Mouse (Mus musculus): ENCODE measurements around the gene Rpl36. TPM values are rescaled to one million over a fixed set of nuclear protein-coding genes. Genes with fewer than 3 reads are reported as not detected.

Rpl36 gene
- polyA plus RNA-seq, 2 experiments: 1,322 to 1,886 TPM

DNA sequence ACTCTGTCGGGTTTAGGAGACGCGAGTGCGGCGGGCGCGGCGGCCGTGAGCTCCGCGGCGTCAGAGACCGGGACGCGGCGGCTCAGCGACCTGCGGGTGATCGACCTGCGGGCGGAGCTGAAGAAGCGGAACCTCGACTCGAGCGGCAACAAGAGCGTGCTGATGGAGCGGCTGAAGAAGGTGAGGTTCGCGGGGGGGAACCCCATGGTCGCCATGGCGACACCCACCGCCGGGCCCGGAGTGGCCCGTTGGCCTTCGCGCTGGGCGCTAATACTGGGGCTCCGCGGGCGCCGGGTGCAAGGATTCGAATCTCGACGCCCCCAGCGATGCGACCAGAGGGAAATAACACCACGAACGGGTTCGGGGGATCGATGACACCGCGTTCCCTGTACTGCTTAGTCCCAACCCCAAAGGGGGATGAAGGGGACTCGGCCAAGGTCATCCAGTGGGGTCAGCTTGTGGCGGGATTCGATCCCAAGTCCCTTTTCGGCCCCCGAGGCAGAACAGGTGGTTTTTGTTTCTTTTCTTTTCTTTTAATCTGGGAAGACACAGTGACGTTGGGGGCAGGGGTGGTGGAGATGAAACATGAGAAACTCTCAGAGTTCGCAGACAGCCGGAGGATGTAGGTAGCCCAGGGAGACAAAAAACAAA is 27.9 kb upstream of the Rpl36 start:
- DNase-seq (ENCODE audit: low read depth in 3 of 3, low spot score in 3 of 3): peak in 1 of 3 experiments; percentile 31
- H3K9ac ChIP-seq (replicated peaks): peak overlapping the region; percentile 88
- no peaks in the 10 kb centered on the region for H3K27me3 ChIP-seq (ENCODE audit: control insufficient read depth, insufficient read depth, low read length)
- no peak for TF ChIP-seq EP300 (IDR thresholded peaks at IDR 0.05; ENCODE audit: low read depth)
- TF ChIP-seq CTCF (IDR thresholded peaks at IDR 0.05; ENCODE audit: low read depth): no peak
- peaks cover 61% of the 10 kb centered on the region for H3K36me3 ChIP-seq (replicated peaks; ENCODE audit: control insufficient read depth, insufficient read depth, low read depth)
- peaks cover 14 to 29% of the 10 kb centered on the region in 2 experiments for H3K4me1 ChIP-seq (replicated peaks; ENCODE audit: control insufficient read depth in 2 of 2, insufficient read depth in 2 of 2, low read length in 1 of 2)
- H3K4me3 ChIP-seq (ENCODE audit: insufficient read depth in 1 of 2, low read depth in 2 of 2, low read length in 2 of 2): peak overlapping the region; percentile 77 to 100
- H3K9me3 ChIP-seq (ENCODE audit: control insufficient read depth, low read length): no peaks in the 10 kb centered on the region
- H3K27ac ChIP-seq: peak overlapping the region; percentile 83
- WGBS (ENCODE audit: insufficient replicate concordance): under 1% methylated on average over 61 of the region's 61 CpGs
- H3K4me2 ChIP-seq (ENCODE audit: low read depth): peak overlapping the region; percentile 92
- ATAC-seq (ENCODE audit: insufficient read depth): peak; percentile 8; the same call in 1 of the 2 replicates

- no peak for TF ChIP-seq CTCF (IDR thresholded peaks at IDR 0.05; ENCODE audit: low read depth)
- no peak for TF ChIP-seq EP300 (IDR thresholded peaks at IDR 0.05; ENCODE audit: low read depth)
- WGBS (ENCODE audit: insufficient replicate concordance): 82% methylated on average over 1 of the region's 1 CpGs
- Histone ChIP-seq H3K4me2 (ENCODE audit: low read depth) (no peak overlapping the region), H3K4me1 (replicated peaks; ENCODE audit: control insufficient read depth in 2 of 2, insufficient read depth in 2 of 2, low read length in 1 of 2) (peaks cover 14 to 19% of the 10 kb centered on the region in 2 experiments), H3K27me3 (ENCODE audit: control insufficient read depth, insufficient read depth, low read length) (no peaks in the 10 kb centered on the region), H3K9me3 (ENCODE audit: control insufficient read depth, low read length) (no peaks in the 10 kb centered on the region), H3K27ac (no peak overlapping the region), H3K9ac (replicated peaks) (no peak overlapping the region), H3K36me3 (replicated peaks; ENCODE audit: control insufficient read depth, insufficient read depth, low read depth) (peaks cover 61% of the 10 kb centered on the region), H3K4me3 (ENCODE audit: insufficient read depth in 1 of 2, low read depth in 2 of 2, low read length in 2 of 2) (no peak overlapping the region)
- no peak for DNase-seq (ENCODE audit: low read depth in 3 of 3, low spot score in 3 of 3)
- no peak for ATAC-seq (ENCODE audit: insufficient read depth)
These were observed 25.4 kb upstream of the Rpl36 start for GRCm38 (mm10) chr17:56587773-56588172.

- no peak for TF ChIP-seq CTCF (IDR thresholded peaks at IDR 0.05; ENCODE audit: low read depth)
- no peak for TF ChIP-seq EP300 (IDR thresholded peaks at IDR 0.05; ENCODE audit: low read depth)
- Histone ChIP-seq H3K4me2 (ENCODE audit: low read depth) (no peak overlapping the region), H3K9me3 (ENCODE audit: control insufficient read depth, low read length) (no peaks in the 10 kb centered on the region), H3K4me1 (replicated peaks; ENCODE audit: control insufficient read depth in 2 of 2, insufficient read depth in 2 of 2, low read length in 1 of 2) (peaks cover 8 to 13% of the 10 kb centered on the region in 2 experiments), H3K27ac (no peak overlapping the region), H3K36me3 (replicated peaks; ENCODE audit: control insufficient read depth, insufficient read depth, low read depth) (peaks cover 70% of the 10 kb centered on the region), H3K4me3 (ENCODE audit: insufficient read depth in 1 of 2, low read depth in 2 of 2, low read length in 2 of 2) (no peak overlapping the region), H3K9ac (replicated peaks) (no peak overlapping the region), H3K27me3 (ENCODE audit: control insufficient read depth, insufficient read depth, low read length) (no peaks in the 10 kb centered on the region)
- WGBS (ENCODE audit: insufficient replicate concordance): 88% methylated on average over 4 of the region's 4 CpGs
- ATAC-seq (ENCODE audit: insufficient read depth) (no peak), DNase-seq (ENCODE audit: low read depth in 3 of 3, low spot score in 3 of 3) (no peak)
These were observed 24.3 kb upstream of the Rpl36 start for GRCm38 (mm10) chr17:56588921-56589320.

- no peak overlapping the region for H3K27ac ChIP-seq
- H3K27me3 ChIP-seq (ENCODE audit: control insufficient read depth, insufficient read depth, low read length): no peaks in the 10 kb centered on the region
- no peaks in the 10 kb centered on the region for H3K4me1 ChIP-seq (replicated peaks; ENCODE audit: control insufficient read depth in 2 of 2, insufficient read depth in 2 of 2, low read length in 1 of 2)
- H3K9ac ChIP-seq (replicated peaks): no peak overlapping the region
- H3K36me3 ChIP-seq (replicated peaks; ENCODE audit: control insufficient read depth, insufficient read depth, low read depth): peaks cover 95% of the 10 kb centered on the region
- DNase-seq (ENCODE audit: low read depth in 3 of 3, low spot score in 3 of 3): no peak
- TF ChIP-seq EP300 (IDR thresholded peaks at IDR 0.05; ENCODE audit: low read depth): no peak
- no peak for TF ChIP-seq CTCF (IDR thresholded peaks at IDR 0.05; ENCODE audit: low read depth)
- no peak for ATAC-seq (ENCODE audit: insufficient read depth)
- H3K4me3 ChIP-seq (ENCODE audit: insufficient read depth in 1 of 2, low read depth in 2 of 2, low read length in 2 of 2): no peak overlapping the region
- H3K9me3 ChIP-seq (ENCODE audit: control insufficient read depth, low read length): no peaks in the 10 kb centered on the region
- no peak overlapping the region for H3K4me2 ChIP-seq (ENCODE audit: low read depth)
These were observed 20.7 kb upstream of the Rpl36 start for GRCm38 (mm10) chr17:56592553-56592952.

GRCm38 (mm10) chr17:56593527-56594271 is 19.5 kb upstream of the Rpl36 start:
- ATAC-seq (ENCODE audit: insufficient read depth): no peak
- no peak for TF ChIP-seq CTCF (IDR thresholded peaks at IDR 0.05; ENCODE audit: low read depth)
- TF ChIP-seq EP300 (IDR thresholded peaks at IDR 0.05; ENCODE audit: low read depth): no peak
- H3K36me3 ChIP-seq (replicated peaks; ENCODE audit: control insufficient read depth, insufficient read depth, low read depth): peaks cover 91% of the 10 kb centered on the region

More at GRCm38 (mm10) chr17:56593527-56594271, 19.5 kb upstream of the Rpl36 start:
- Histone ChIP-seq H3K4me3 (ENCODE audit: insufficient read depth in 1 of 2, low read depth in 2 of 2, low read length in 2 of 2) (no peak overlapping the region), H3K27me3 (ENCODE audit: control insufficient read depth, insufficient read depth, low read length) (no peaks in the 10 kb centered on the region), H3K27ac (no peak overlapping the region), H3K9ac (replicated peaks) (no peak overlapping the region), H3K4me1 (replicated peaks; ENCODE audit: control insufficient read depth in 2 of 2, insufficient read depth in 2 of 2, low read length in 1 of 2) (no peaks in the 10 kb centered on the region), H3K9me3 (ENCODE audit: control insufficient read depth, low read length) (no peaks in the 10 kb centered on the region), H3K4me2 (ENCODE audit: low read depth) (no peak overlapping the region)
- DNase-seq (ENCODE audit: low read depth in 3 of 3, low spot score in 3 of 3): no peak
- WGBS (ENCODE audit: insufficient replicate concordance): 89% methylated on average over 8 of the region's 8 CpGs

Measured in liver, embryonic 14.5 days (tissue).